ENCODE assay signal across 8 mouse cellular contexts in the genomic region with DNA sequence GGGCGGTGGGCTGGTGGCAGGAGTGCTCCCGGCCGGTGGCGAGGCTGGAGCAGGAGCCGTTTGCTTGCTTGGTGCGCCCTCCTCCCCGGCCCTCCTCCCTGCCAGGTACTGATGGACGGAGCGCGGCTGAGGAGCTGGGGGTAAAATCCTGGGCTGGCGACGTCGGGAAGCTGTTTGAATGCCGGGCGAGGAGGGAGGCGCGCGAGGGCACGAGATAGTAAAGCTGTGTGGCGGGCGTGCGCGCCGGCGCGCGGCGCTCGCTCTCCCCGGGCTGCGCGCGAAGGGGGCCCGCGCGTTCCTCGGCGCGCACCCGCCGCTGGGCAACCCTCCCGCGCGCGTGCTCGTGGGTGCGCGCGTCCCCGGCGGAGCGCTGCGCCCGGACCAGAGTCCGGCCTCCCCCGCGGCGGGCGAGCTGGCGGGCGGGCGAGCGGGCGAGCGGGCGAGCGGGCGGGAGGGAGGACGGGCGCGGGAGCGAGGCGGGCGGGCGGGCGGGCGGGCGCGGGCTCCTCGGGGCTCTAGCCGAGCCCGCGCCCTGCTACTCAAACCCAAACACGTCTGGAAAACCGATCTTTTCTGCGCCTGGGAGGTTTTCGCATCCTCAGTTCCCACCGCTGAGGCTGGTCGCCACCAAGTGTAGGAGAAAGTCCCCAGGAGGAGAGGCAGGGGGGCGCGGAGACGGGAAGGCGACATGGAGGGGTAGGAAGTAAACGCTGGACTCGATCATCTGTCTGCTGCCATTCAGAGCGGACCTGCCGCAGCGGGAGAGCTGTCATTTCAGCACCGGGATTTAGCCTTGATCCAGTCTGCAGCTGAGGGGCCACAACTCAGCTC. TPM values are rescaled to one million over a fixed set of nuclear protein-coding genes. Genes with fewer than 3 reads are reported as not detected.
A peak's percentile ranks its signal among the peaks of the same experiment; 100 is the strongest.
DNase-seq lines count a peak whose midpoint lies in the region; ATAC-seq and TF ChIP-seq lines count a peak whose summit lies in the region.

No protein-coding gene starts in this region.

- H3K4me1 ChIP-seq in forebrain, embryonic 14.5 days (ENCODE audit: control insufficient read depth, insufficient read depth, low read length): peaks cover 17% of the 10 kb centered on the region
- H3K4me1 ChIP-seq in intestine, postnatal 0 days (replicated peaks; ENCODE audit: control insufficient read depth, insufficient read depth, low read length): no peaks in the 10 kb centered on the region
- no peaks in the 10 kb centered on the region for H3K4me1 ChIP-seq in limb, embryonic 11.5 days (ENCODE audit: control insufficient read depth, insufficient read depth, low read length)
- H3K4me1 ChIP-seq in olfactory bulb, adult 2 months (ENCODE audit: control insufficient read depth, insufficient read depth, low read length): no peaks in the 10 kb centered on the region

- H3K27ac ChIP-seq in forebrain, embryonic 14.5 days (ENCODE audit: low read depth, low read length): peak overlapping the region; percentile 89
- H3K27ac ChIP-seq in intestine, postnatal 0 days (ENCODE audit: low read depth, low read length): no peak overlapping the region
- no peak overlapping the region for H3K27ac ChIP-seq in limb, embryonic 11.5 days (replicated peaks; ENCODE audit: low read depth, low read length)
- peak overlapping the region; percentile 88 for H3K27ac ChIP-seq in olfactory bulb, adult 2 months (ENCODE audit: insufficient read depth, low read depth, low read length)

- H3K4me2 ChIP-seq in forebrain, embryonic 14.5 days (ENCODE audit: low read length): peak overlapping the region; percentile 62
- H3K4me2 ChIP-seq in intestine, postnatal 0 days (replicated peaks; ENCODE audit: low read depth): peak overlapping the region; percentile 74
- H3K4me2 ChIP-seq in limb, embryonic 11.5 days (ENCODE audit: low read depth, severe bottlenecking): peak overlapping the region; percentile 72

- peak; percentile 11 for DNase-seq in adrenal gland, adult 2 months
- no peak for DNase-seq in adrenal gland, adult 18-20 months (ENCODE audit: low spot score in 2 of 2)
- peak; percentile 88 for DNase-seq in cerebellum, adult 11 months
- peak; percentile 86 for DNase-seq in forebrain, embryonic 14.5 days (ENCODE audit: low spot score)
- peak; percentile 81 for DNase-seq in limb, embryonic 11.5 days (ENCODE audit: low spot score)
- DNase-seq in thymus, postnatal 25 days: no peak

- H3K36me3 ChIP-seq in forebrain, embryonic 14.5 days (ENCODE audit: control insufficient read depth, insufficient read depth, low read length): no peaks in the 10 kb centered on the region
- no peaks in the 10 kb centered on the region for H3K36me3 ChIP-seq in intestine, postnatal 0 days (ENCODE audit: control insufficient read depth, insufficient read depth)
- no peaks in the 10 kb centered on the region for H3K36me3 ChIP-seq in limb, embryonic 11.5 days (ENCODE audit: control insufficient read depth, insufficient read depth, low read length)

- H3K27me3 ChIP-seq in forebrain, embryonic 14.5 days (replicated peaks; ENCODE audit: control insufficient read depth, insufficient read depth, low read length): no peaks in the 10 kb centered on the region
- peaks cover 21% of the 10 kb centered on the region for H3K27me3 ChIP-seq in intestine, postnatal 0 days (replicated peaks; ENCODE audit: control insufficient read depth, insufficient read depth, low read length)
- peaks cover 14% of the 10 kb centered on the region for H3K27me3 ChIP-seq in limb, embryonic 11.5 days (ENCODE audit: control insufficient read depth, insufficient read depth, low read length)

- no peaks in the 10 kb centered on the region for H3K9me3 ChIP-seq in forebrain, embryonic 14.5 days (replicated peaks; ENCODE audit: control insufficient read depth, low read length)
- H3K9me3 ChIP-seq in intestine, postnatal 0 days (ENCODE audit: control insufficient read depth): no peaks in the 10 kb centered on the region
- H3K9me3 ChIP-seq in limb, embryonic 11.5 days (ENCODE audit: control insufficient read depth, low read length): no peaks in the 10 kb centered on the region

- ATAC-seq in forebrain, embryonic 14.5 days: peak; percentile 88
- peak; percentile 53; the same call in 1 of the 2 replicates for ATAC-seq in intestine, postnatal 0 days
- peak; percentile 78 for ATAC-seq in limb, embryonic 11.5 days (ENCODE audit: insufficient number of reproducible peaks, low FRiP score, low TSS enrichment, low read depth)

- TF ChIP-seq CTCF in intestine, postnatal 0 days (IDR thresholded peaks at IDR 0.05; ENCODE audit: low read depth): no peak
- TF ChIP-seq CTCF in olfactory bulb, adult 2 months (IDR thresholded peaks at IDR 0.05; ENCODE audit: insufficient read depth, low read depth, low read length): no peak

- H3K9ac ChIP-seq in forebrain, embryonic 14.5 days (ENCODE audit: low read length): peak overlapping the region; percentile 77
- H3K9ac ChIP-seq in intestine, postnatal 0 days (ENCODE audit: low read depth, low read length): no peak overlapping the region
- peak overlapping the region; percentile 56 for H3K9ac ChIP-seq in limb, embryonic 11.5 days (ENCODE audit: low read length)

- peak overlapping the region; percentile 63 for H3K4me3 ChIP-seq in forebrain, embryonic 14.5 days (ENCODE audit: low read depth, low read length)
- peak overlapping the region; percentile 42 for H3K4me3 ChIP-seq in intestine, postnatal 0 days (ENCODE audit: low read depth, low read length)
- peak overlapping the region; percentile 45 for H3K4me3 ChIP-seq in limb, embryonic 11.5 days (ENCODE audit: low read depth, low read length)
- peak overlapping the region; percentile 97 for H3K4me3 ChIP-seq in olfactory bulb, adult 2 months (ENCODE audit: insufficient read depth, low read depth, low read length)

- WGBS in forebrain, embryonic 14.5 days: 0% methylated on average over 46 of the region's 99 CpGs
- 0% methylated on average over 48 of the region's 99 CpGs for WGBS in intestine, postnatal 0 days
- 0% methylated on average over 31 of the region's 99 CpGs for WGBS in limb, embryonic 11.5 days
- WGBS in olfactory bulb, adult 2 months: under 1% methylated on average over 95 of the region's 99 CpGs

- no peak for TF ChIP-seq POLR2A in olfactory bulb, adult 2 months (IDR thresholded peaks at IDR 0.05; ENCODE audit: insufficient read depth, low read depth, low read length)

RNA-seq across cellular contexts. Expression of a gene that starts 0.6 kb away (rescaled TPM):
- total RNA-seq in adrenal gland, adult 2 months (2021): 1 to 10 TPM; 1.0 to 1.2 TPM
- polyA plus RNA-seq in adrenal gland, adult 2 months (2012; rRNA removed): 0.11 and 0.24 TPM in 2 replicates
- total RNA-seq in adrenal gland, adult 18-20 months (2021): under 1 TPM; 0.64 to 0.83 TPM
- 40.0 and 46.8 TPM in 2 replicates for polyA plus RNA-seq in forebrain, embryonic 14.5 days (2014; fragmentation: Nextera tagmentation; extraction: Ambion mirVana)
- polyA plus RNA-seq in intestine, postnatal 0 days (2015; fragmentation: Nextera tagmentation; extraction: Ambion mirVana): 2.0 and 2.1 TPM in 2 replicates
- polyA plus RNA-seq in limb, embryonic 11.5 days (2014; fragmentation: Nextera tagmentation; extraction: Ambion mirVana): 0.58 and 0.95 TPM in 2 replicates
- polyA plus RNA-seq in olfactory bulb, adult 2 months (2012; ENCODE audit: insufficient read depth, insufficient read length, low replicate concordance, missing spikeins): not detected in 2 replicates

Comparison
In these comparisons a context has a peak if more than half of its experiments do, and no peak if none do; other contexts are left out.
1. DNase-seq: peak in adrenal gland, adult 2 months (single experiment), cerebellum, adult 11 months (single experiment), forebrain, embryonic 14.5 days (single experiment) and limb, embryonic 11.5 days (single experiment); none in adrenal gland, adult 18-20 months (0 of 2) and thymus, postnatal 25 days (single experiment).
2. H3K27ac ChIP-seq: peak in forebrain, embryonic 14.5 days (single experiment) and olfactory bulb, adult 2 months (single experiment); none in intestine, postnatal 0 days (single experiment) and limb, embryonic 11.5 days (single experiment).
3. H3K4me3 ChIP-seq: peak in every context shown above with its lines; median percentile 97 in olfactory bulb, adult 2 months; 63 in forebrain, embryonic 14.5 days; 45 in limb, embryonic 11.5 days; 42 in intestine, postnatal 0 days.
4. Peak in every context shown above with its lines, with median percentiles within 50 percentile points of each other: ATAC-seq and H3K4me2 ChIP-seq.